Mouse (Mus musculus) gastrocnemius, postnatal 4 days (tissue): ENCODE data around the gene Ldlrad1. TPM values are rescaled to one million over a fixed set of nuclear protein-coding genes. Genes with fewer than 3 reads are reported as not detected.
A peak's percentile ranks its signal among the peaks of the same experiment; 100 is the strongest.

Experiments
- DNase-seq, 2 experiments: peaks; one replicate each; pipeline ENCODE4 v3.0.0; 2021 to 2022; ENCODE audit warnings: low spot score in 2 of 2, mixed read lengths in 2 of 2
- total RNA-seq, 2 experiments: library from RNA; stranded (reverse); gene quantifications; 2 replicates each; pipeline ENCODE4 v1.2.3; 2021

Ldlrad1 gene
- total RNA-seq, 2 experiments from 2014 or later: 0.34 TPM; not detected in 1

GRCm38 (mm10) chr4:107211465-107211864 lies 2.5 kb downstream of the Ldlrad1 start:
- no peak for DNase-seq

- DNase-seq: no peak
Observed at GRCm38 (mm10) chr4:107211936-107212335, 3.0 kb downstream of the Ldlrad1 start.

GRCm38 (mm10) chr4:107213279-107214011 lies 4.5 kb downstream of the Ldlrad1 start:
- no peak for DNase-seq

- DNase-seq: no peak
Observed at GRCm38 (mm10) chr4:107217574-107217973, 8.6 kb downstream of the Ldlrad1 start.

GRCm38 (mm10) chr4:107221524-107221923 lies 12.5 kb downstream of the Ldlrad1 start:
- no peak for DNase-seq

GRCm38 (mm10) chr4:107223225-107224204 lies 14.5 kb downstream of the Ldlrad1 start:
- DNase-seq: peak; percentile 34 to 45

- no peak for DNase-seq
Observed at GRCm38 (mm10) chr4:107226313-107226712, 17.3 kb downstream of the Ldlrad1 start.

- no peak for DNase-seq
Observed at GRCm38 (mm10) chr4:107232219-107232618, 23.2 kb downstream of the Ldlrad1 start.

GRCm38 (mm10) chr4:107238253-107238652 lies 29.3 kb downstream of the Ldlrad1 start:
- DNase-seq: no peak

GRCm38 (mm10) chr4:107240196-107240595 lies 31.2 kb downstream of the Ldlrad1 start:
- no peak for DNase-seq

- no peak for DNase-seq
Observed at GRCm38 (mm10) chr4:107243365-107244333, 34.7 kb downstream of the Ldlrad1 start.

GRCm38 (mm10) chr4:107245368-107245767 lies 36.4 kb downstream of the Ldlrad1 start:
- DNase-seq: no peak

- DNase-seq: no peak
Observed at GRCm38 (mm10) chr4:107246040-107246439, 37.1 kb downstream of the Ldlrad1 start.

- no peak for DNase-seq
Observed at GRCm38 (mm10) chr4:107247110-107247509, 38.1 kb downstream of the Ldlrad1 start.

- no peak for DNase-seq
Observed at GRCm38 (mm10) chr4:107248061-107248460, 39.1 kb downstream of the Ldlrad1 start.

GRCm38 (mm10) chr4:107249471-107249870 lies 40.5 kb downstream of the Ldlrad1 start:
- DNase-seq: no peak

- no peak for DNase-seq
Observed at GRCm38 (mm10) chr4:107250494-107250893, 41.5 kb downstream of the Ldlrad1 start.

GRCm38 (mm10) chr4:107252522-107252921 lies 43.5 kb downstream of the Ldlrad1 start:
- no peak for DNase-seq

GRCm38 (mm10) chr4:107253125-107254091 lies 44.4 kb downstream of the Ldlrad1 start, which contains the start of the genes Lrrc42 and Hspb11:
Gene Lrrc42 (minus strand): TSS chr4:107253532.
Gene Hspb11 (plus strand): TSS chr4:107253593.
- peak; percentile 94 for DNase-seq
